Mouse (Mus musculus): ENCODE results near the gene Adck2. TPM values are rescaled to one million over a fixed set of nuclear protein-coding genes. Genes with fewer than 3 reads are reported as not detected.

The Adck2 gene
- total RNA-seq, 1 experiment from 2014 or later: 27.2 TPM

GRCm38 (mm10) chr6:39606056-39606455 lies 32.4 kb downstream of the Adck2 start:
- ATAC-seq (replicated peaks; ENCODE audit: insufficient number of reproducible peaks, low FRiP score, low TSS enrichment, poor library complexity, severe bottlenecking): no peak

GRCm38 (mm10) chr6:39606862-39607261 lies 33.2 kb downstream of the Adck2 start:
- no peak for ATAC-seq (replicated peaks; ENCODE audit: insufficient number of reproducible peaks, low FRiP score, low TSS enrichment, poor library complexity, severe bottlenecking)

DNA sequence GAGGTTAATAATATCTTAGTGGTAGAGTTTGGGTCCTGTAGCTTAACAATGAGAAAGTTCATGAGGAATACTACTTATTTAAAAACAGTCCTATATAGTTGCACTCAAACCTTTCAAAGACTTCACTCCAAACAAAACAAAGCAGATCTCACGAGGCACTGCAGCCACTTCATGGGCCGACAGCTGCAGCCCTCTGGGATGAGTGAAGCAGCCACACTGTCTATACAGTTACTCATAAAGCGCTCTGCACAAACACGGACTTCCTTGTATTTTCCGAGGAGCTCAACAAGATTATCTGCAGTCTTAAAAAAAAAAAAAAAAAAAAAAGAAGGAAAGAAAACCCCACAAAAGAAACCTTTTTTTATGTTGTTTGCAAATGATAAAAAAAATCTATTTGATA lies 33.7 kb downstream of the Adck2 start:
- ATAC-seq (replicated peaks; ENCODE audit: insufficient number of reproducible peaks, low FRiP score, low TSS enrichment, poor library complexity, severe bottlenecking): no peak

DNA sequence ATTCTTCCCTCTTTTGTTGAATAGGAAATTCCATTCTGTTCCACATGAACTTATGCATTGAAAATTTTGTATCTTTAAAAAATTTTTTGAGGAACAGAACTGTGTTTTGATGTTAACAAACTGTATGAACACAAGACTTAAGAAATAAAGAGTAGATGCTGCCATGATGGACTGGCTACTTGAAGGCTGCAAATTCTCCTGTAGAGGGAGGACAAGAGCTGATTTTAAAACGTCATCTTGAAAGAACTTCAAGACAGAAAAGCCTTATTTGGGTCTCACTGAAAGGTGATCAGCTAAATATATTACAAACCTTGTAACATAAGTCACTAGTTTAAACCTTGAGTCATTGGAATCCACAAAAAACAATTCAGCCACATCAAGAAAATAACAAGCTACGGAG lies 36.5 kb downstream of the Adck2 start:
- ATAC-seq (replicated peaks; ENCODE audit: insufficient number of reproducible peaks, low FRiP score, low TSS enrichment, poor library complexity, severe bottlenecking): no peak

DNA sequence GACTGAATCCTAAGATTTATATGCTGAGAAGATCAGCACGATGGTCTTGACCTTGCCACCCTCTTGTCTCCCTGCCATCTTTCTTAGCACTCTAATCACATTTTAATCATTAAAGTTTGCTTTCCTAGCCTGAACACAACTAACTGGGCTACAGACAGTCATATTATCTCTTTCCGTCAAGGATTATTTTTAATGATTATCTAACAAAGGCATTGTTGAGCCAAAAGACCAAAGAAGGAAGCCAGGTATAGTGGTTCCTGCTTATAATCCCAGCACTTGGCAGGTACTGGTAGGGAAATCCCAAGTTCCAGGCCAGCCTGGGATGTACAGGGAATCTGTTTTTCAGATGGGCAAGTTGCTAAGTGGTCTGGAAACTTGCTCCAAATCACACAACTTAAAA lies 37.6 kb downstream of the Adck2 start:
- no peak for ATAC-seq (replicated peaks; ENCODE audit: insufficient number of reproducible peaks, low FRiP score, low TSS enrichment, poor library complexity, severe bottlenecking)

Other genes starting within 250 kb of the Adck2 start
- 33.9 to 44.5 TPM (median 42.6 TPM) in 3 replicates for gene Slc37a3, start 196.2 kb upstream of the Adck2 start, total RNA-seq (2017)
- 28.5 to 54.8 TPM (median 44.2 TPM) in 3 replicates for gene Rab19, start 192.7 kb upstream of the Adck2 start, total RNA-seq (2017)
- 163 to 297 TPM (median 214 TPM) in 3 replicates for gene Mkrn1, start 153.4 kb upstream of the Adck2 start, total RNA-seq (2017)
- 0.43 to 0.58 TPM in 2 of 3 replicates, not detected in the other for gene Dennd2a, start 16.0 kb upstream of the Adck2 start, total RNA-seq (2017)
- gene Gm42420, start 11.9 kb downstream of the Adck2 start, total RNA-seq (2017): 1.5 TPM in 1 of 3 replicates, not detected in the others
- gene Ndufb2, start 18.7 kb downstream of the Adck2 start, total RNA-seq (2017): 28.3 to 82.2 TPM (median 35.8 TPM) in 3 replicates
- 18.2 to 33.8 TPM (median 19.9 TPM) in 3 replicates for gene Braf, start 151.6 kb downstream of the Adck2 start, total RNA-seq (2017)
- gene Mrps33, start 237.1 kb downstream of the Adck2 start, total RNA-seq (2017): 34.6 to 42.8 TPM (median 36.2 TPM) in 3 replicates

Measured in monocyte, adult 5-6 weeks (primary cell).